Mouse (Mus musculus) intestine, embryonic 15.5 days (tissue): ENCODE measurements at regions not wholly inside any gene's neighbourhood (a gene's known extent, or its start where the extent isn't known, plus 50 kb on each side); places are given as distances from the start of the nearest gene placed in this dataset.

Experiments used
- ATAC-seq: fragments of 200-750 bp; cut with Nextera tagmentation; 2 replicates; pipeline ENCODE4 v1.8.0; 2017; ENCODE audit warnings: moderate TSS enrichment, moderate library complexity
- H3K27ac ChIP-seq: fragments of 300-500 bp; sonication (generic); 2 replicates; pipeline ENCODE4 v1.5.1; 2015; ENCODE audit warnings: mild to moderate bottlenecking, inconsistent platforms
- H3K27me3 ChIP-seq: fragments of 300-500 bp; sonication (generic); replicated peaks from 2 replicates; pipeline ENCODE4 v1.6.1; 2015; ENCODE audit warnings: inconsistent platforms
- H3K36me3 ChIP-seq: fragments of 300-500 bp; sonication (generic); 2 replicates; pipeline ENCODE4 v1.6.1; 2015; ENCODE audit warnings: inconsistent platforms
- H3K4me1 ChIP-seq: fragments of 300-500 bp; sonication (generic); replicated peaks from 2 replicates; pipeline ENCODE4 v1.6.1; 2015; ENCODE audit warnings: inconsistent platforms
- H3K4me2 ChIP-seq: fragments of 300-500 bp; sonication (generic); replicated peaks from 2 replicates; pipeline ENCODE4 v1.6.1; 2015; ENCODE audit warnings: mild to moderate bottlenecking, inconsistent platforms
- H3K4me3 ChIP-seq: fragments of 300-500 bp; sonication (generic); replicated peaks from 2 replicates; pipeline ENCODE4 v1.5.1; 2015; ENCODE audit warnings: inconsistent platforms
- H3K9ac ChIP-seq: fragments of 300-500 bp; sonication (generic); 2 replicates; pipeline ENCODE4 v1.6.1; 2015; ENCODE audit warnings: inconsistent platforms
- H3K9me3 ChIP-seq: fragments of 300-500 bp; sonication (generic); 2 replicates; pipeline ENCODE4 v1.6.1; 2016; ENCODE audit warnings: inconsistent platforms
- WGBS: fragments of 180-500 bp; shearing (Covaris S2); methylation state at CpG from one replicate; pipeline ENCODE4 v1.1.7; 2015; 5-methylcytosine and 5-hydroxymethylcytosine counted together

GRCm38 (mm10) chr12:58513951-58514350 lies 244.9 kb upstream of the Clec14a start:
- ATAC-seq, result no peak
- Histone ChIP-seq H3K9ac (no peak overlapping the region), H3K9me3 (no peaks in the 10 kb centered on the region), H3K27me3 (no peaks in the 10 kb centered on the region), H3K4me3 (no peak overlapping the region), H3K36me3 (no peaks in the 10 kb centered on the region), H3K4me2 (no peak overlapping the region), H3K4me1 (no peaks in the 10 kb centered on the region), H3K27ac (no peak overlapping the region)
- WGBS, result 89% methylated on average over 1 of the region's 1 CpGs

- Histone ChIP-seq H3K27ac (no peak overlapping the region), H3K4me3 (no peak overlapping the region), H3K27me3 (no peaks in the 10 kb centered on the region), H3K4me1 (no peaks in the 10 kb centered on the region), H3K4me2 (no peak overlapping the region), H3K9ac (no peak overlapping the region), H3K9me3 (no peaks in the 10 kb centered on the region), H3K36me3 (no peaks in the 10 kb centered on the region)
- ATAC-seq, result no peak
- WGBS, result 77% methylated on average over 7 of the region's 7 CpGs
Observed at GRCm38 (mm10) chr12:58512645-58513044, 243.6 kb upstream of the Clec14a start.

GRCm38 (mm10) chr12:58504283-58504682 lies 235.2 kb upstream of the Clec14a start:
- H3K4me1 ChIP-seq, result no peaks in the 10 kb centered on the region
- H3K36me3 ChIP-seq, result no peaks in the 10 kb centered on the region
- H3K27me3 ChIP-seq, result no peaks in the 10 kb centered on the region
- H3K4me2 ChIP-seq, result no peak overlapping the region
- H3K4me3 ChIP-seq, result no peak overlapping the region
- no peak for ATAC-seq
- H3K9me3 ChIP-seq, result no peaks in the 10 kb centered on the region
- H3K9ac ChIP-seq, result no peak overlapping the region
- no peak overlapping the region for H3K27ac ChIP-seq

GRCm38 (mm10) chr12:58474181-58474580 lies 205.1 kb upstream of the Clec14a start:
- no peak overlapping the region for H3K4me3 ChIP-seq
- no peak overlapping the region for H3K4me2 ChIP-seq
- H3K9ac ChIP-seq, result no peak overlapping the region
- no peaks in the 10 kb centered on the region for H3K36me3 ChIP-seq
- H3K27ac ChIP-seq, result no peak overlapping the region
- no peaks in the 10 kb centered on the region for H3K9me3 ChIP-seq
- ATAC-seq, result no peak
- no peaks in the 10 kb centered on the region for H3K4me1 ChIP-seq
- no peaks in the 10 kb centered on the region for H3K27me3 ChIP-seq

GRCm38 (mm10) chr12:58473511-58473910 lies 204.4 kb upstream of the Clec14a start:
- Histone ChIP-seq H3K4me2 (no peak overlapping the region), H3K4me3 (no peak overlapping the region), H3K9me3 (no peaks in the 10 kb centered on the region), H3K4me1 (no peaks in the 10 kb centered on the region), H3K27me3 (no peaks in the 10 kb centered on the region), H3K27ac (no peak overlapping the region), H3K36me3 (no peaks in the 10 kb centered on the region), H3K9ac (no peak overlapping the region)
- no peak for ATAC-seq
- 55% methylated on average over 1 of the region's 1 CpGs for WGBS

GRCm38 (mm10) chr12:58460465-58460864 lies 191.4 kb upstream of the Clec14a start:
- Histone ChIP-seq H3K9me3 (no peaks in the 10 kb centered on the region), H3K9ac (no peak overlapping the region), H3K4me2 (no peak overlapping the region), H3K27ac (no peak overlapping the region), H3K27me3 (no peaks in the 10 kb centered on the region), H3K36me3 (no peaks in the 10 kb centered on the region), H3K4me3 (no peak overlapping the region), H3K4me1 (no peaks in the 10 kb centered on the region)
- no peak for ATAC-seq
- WGBS, result 89% methylated on average over 3 of the region's 3 CpGs

- H3K27me3 ChIP-seq, result no peaks in the 10 kb centered on the region
- 86% methylated on average over 2 of the region's 2 CpGs for WGBS
- H3K4me2 ChIP-seq, result no peak overlapping the region
- H3K9ac ChIP-seq, result no peak overlapping the region
- ATAC-seq, result no peak
- H3K4me3 ChIP-seq, result no peak overlapping the region
- H3K27ac ChIP-seq, result no peak overlapping the region
- no peaks in the 10 kb centered on the region for H3K4me1 ChIP-seq
- H3K36me3 ChIP-seq, result no peaks in the 10 kb centered on the region
- H3K9me3 ChIP-seq, result no peaks in the 10 kb centered on the region
Observed at GRCm38 (mm10) chr12:58454828-58455227, 185.7 kb upstream of the Clec14a start.

- Histone ChIP-seq H3K27ac (no peak overlapping the region), H3K9ac (no peak overlapping the region), H3K36me3 (no peaks in the 10 kb centered on the region), H3K27me3 (no peaks in the 10 kb centered on the region), H3K4me3 (no peak overlapping the region), H3K4me1 (no peaks in the 10 kb centered on the region), H3K4me2 (no peak overlapping the region), H3K9me3 (no peaks in the 10 kb centered on the region)
- 55% methylated on average over 3 of the region's 3 CpGs for WGBS
- no peak for ATAC-seq
Observed at GRCm38 (mm10) chr12:58443007-58443406, 173.9 kb upstream of the Clec14a start.

GRCm38 (mm10) chr12:58441962-58442361 lies 172.9 kb upstream of the Clec14a start:
- no peaks in the 10 kb centered on the region for H3K27me3 ChIP-seq
- 98% methylated on average over 2 of the region's 2 CpGs for WGBS
- H3K4me1 ChIP-seq, result no peaks in the 10 kb centered on the region
- no peak overlapping the region for H3K27ac ChIP-seq
- no peak overlapping the region for H3K4me3 ChIP-seq
- ATAC-seq, result no peak
- no peaks in the 10 kb centered on the region for H3K36me3 ChIP-seq
- H3K9ac ChIP-seq, result no peak overlapping the region
- H3K9me3 ChIP-seq, result no peaks in the 10 kb centered on the region
- no peak overlapping the region for H3K4me2 ChIP-seq

GRCm38 (mm10) chr12:58440666-58441065 lies 171.6 kb upstream of the Clec14a start:
- no peak overlapping the region for H3K4me3 ChIP-seq
- H3K4me2 ChIP-seq, result no peak overlapping the region
- H3K27ac ChIP-seq, result no peak overlapping the region
- H3K9me3 ChIP-seq, result no peaks in the 10 kb centered on the region
- H3K9ac ChIP-seq, result no peak overlapping the region
- no peaks in the 10 kb centered on the region for H3K27me3 ChIP-seq
- ATAC-seq, result no peak
- H3K4me1 ChIP-seq, result no peaks in the 10 kb centered on the region
- H3K36me3 ChIP-seq, result no peaks in the 10 kb centered on the region

- ATAC-seq, result no peak
- H3K4me2 ChIP-seq, result no peak overlapping the region
- H3K9ac ChIP-seq, result no peak overlapping the region
- H3K36me3 ChIP-seq, result no peaks in the 10 kb centered on the region
- 74% methylated on average over 6 of the region's 6 CpGs for WGBS
- H3K27ac ChIP-seq, result no peak overlapping the region
- no peaks in the 10 kb centered on the region for H3K27me3 ChIP-seq
- no peaks in the 10 kb centered on the region for H3K9me3 ChIP-seq
- H3K4me3 ChIP-seq, result no peak overlapping the region
- no peaks in the 10 kb centered on the region for H3K4me1 ChIP-seq
Observed at GRCm38 (mm10) chr12:58437031-58437430, 167.9 kb upstream of the Clec14a start.

GRCm38 (mm10) chr12:58434504-58434903 lies 165.4 kb upstream of the Clec14a start:
- Histone ChIP-seq H3K27me3 (no peaks in the 10 kb centered on the region), H3K4me3 (no peak overlapping the region), H3K9me3 (no peaks in the 10 kb centered on the region), H3K4me1 (no peaks in the 10 kb centered on the region), H3K36me3 (no peaks in the 10 kb centered on the region), H3K27ac (no peak overlapping the region), H3K9ac (no peak overlapping the region), H3K4me2 (no peak overlapping the region)
- no peak for ATAC-seq
- 79% methylated on average over 5 of the region's 5 CpGs for WGBS

GRCm38 (mm10) chr12:58429929-58430328 lies 160.8 kb upstream of the Clec14a start:
- H3K27ac ChIP-seq, result no peak overlapping the region
- H3K36me3 ChIP-seq, result no peaks in the 10 kb centered on the region
- H3K4me3 ChIP-seq, result no peak overlapping the region
- no peak overlapping the region for H3K9ac ChIP-seq
- H3K9me3 ChIP-seq, result no peaks in the 10 kb centered on the region
- no peaks in the 10 kb centered on the region for H3K27me3 ChIP-seq
- no peaks in the 10 kb centered on the region for H3K4me1 ChIP-seq
- no peak for ATAC-seq
- 74% methylated on average over 5 of the region's 5 CpGs for WGBS
- H3K4me2 ChIP-seq, result no peak overlapping the region

GRCm38 (mm10) chr12:58426758-58427157 lies 157.7 kb upstream of the Clec14a start:
- 87% methylated on average over 6 of the region's 6 CpGs for WGBS

More at GRCm38 (mm10) chr12:58426758-58427157, 157.7 kb upstream of the Clec14a start:
- H3K27ac ChIP-seq, result no peak overlapping the region
- no peaks in the 10 kb centered on the region for H3K27me3 ChIP-seq
- H3K9me3 ChIP-seq, result no peaks in the 10 kb centered on the region
- no peak overlapping the region for H3K9ac ChIP-seq
- no peak overlapping the region for H3K4me3 ChIP-seq
- no peaks in the 10 kb centered on the region for H3K36me3 ChIP-seq
- no peaks in the 10 kb centered on the region for H3K4me1 ChIP-seq
- no peak overlapping the region for H3K4me2 ChIP-seq
- no peak for ATAC-seq
